Mouse (Mus musculus): Measurements from ENCODE around the gene Cd5. TPM values are rescaled to one million over a fixed set of nuclear protein-coding genes. Genes with fewer than 3 reads are reported as not detected.

Cd5 gene
- 0.08 TPM in 1 of 2 replicates, not detected in the other for polyA plus RNA-seq (2015; fragmentation: Nextera tagmentation; extraction: Ambion mirVana)

GRCm38 (mm10) chr19:10738811-10739210 lies at the start of gene Cd5:
TSS of gene Cd5 (minus strand) at chr19:10739002.
- H3K9me3 ChIP-seq (replicated peaks): no peaks in the 10 kb centered on the region
- no peak within 1 kb of the TSS for H3K4me2 ChIP-seq
- no peak within 1 kb of the TSS for H3K27ac ChIP-seq
- no peaks in the 10 kb centered on the region for H3K27me3 ChIP-seq
- no peak within 1 kb of the TSS for H3K9ac ChIP-seq
- H3K36me3 ChIP-seq: no peaks in the 10 kb centered on the region
- no peak for DNase-seq
- no peak within 1 kb of the TSS for H3K4me3 ChIP-seq (replicated peaks)
- 31% methylated on average over 4 of the region's 4 CpGs for WGBS (ENCODE audit: insufficient replicate concordance)
- ATAC-seq (ENCODE audit: low read depth): no peak; the same call in 1 of the 2 replicates
- H3K4me1 ChIP-seq (replicated peaks): 0 out of 2 replicates have a peak, but pooled peaks cover 3% of the 10 kb centered on the region

GRCm38 (mm10) chr19:10788242-10788641 lies 49.4 kb upstream of the Cd5 start:
- Histone ChIP-seq H3K27me3 (0 out of 2 replicates have a peak, but pooled peaks cover 3% of the 10 kb centered on the region), H3K9me3 (replicated peaks) (no peaks in the 10 kb centered on the region), H3K9ac (no peak overlapping the region), H3K4me1 (replicated peaks) (no peaks in the 10 kb centered on the region), H3K4me2 (no peak overlapping the region), H3K27ac (no peak overlapping the region), H3K36me3 (no peaks in the 10 kb centered on the region), H3K4me3 (replicated peaks) (no peak overlapping the region)
- ATAC-seq (ENCODE audit: low read depth) (no peak), DNase-seq (no peak)
- WGBS (ENCODE audit: insufficient replicate concordance): 57% methylated on average over 9 of the region's 9 CpGs

GRCm38 (mm10) chr19:10787406-10787805 lies 48.6 kb upstream of the Cd5 start:
- no peak overlapping the region for H3K27ac ChIP-seq
- DNase-seq (no peak), ATAC-seq (ENCODE audit: low read depth) (no peak)
- H3K36me3 ChIP-seq: no peaks in the 10 kb centered on the region
- no peaks in the 10 kb centered on the region for H3K9me3 ChIP-seq (replicated peaks)
- 0 out of 2 replicates have a peak, but pooled peaks cover 3% of the 10 kb centered on the region for H3K27me3 ChIP-seq
- H3K4me3 ChIP-seq (replicated peaks): no peak overlapping the region
- H3K9ac ChIP-seq: no peak overlapping the region
- no peaks in the 10 kb centered on the region for H3K4me1 ChIP-seq (replicated peaks)
- WGBS (ENCODE audit: insufficient replicate concordance): 52% methylated on average over 4 of the region's 4 CpGs
- H3K4me2 ChIP-seq: no peak overlapping the region

GRCm38 (mm10) chr19:10786753-10787152 lies 48.0 kb upstream of the Cd5 start:
- H3K4me2 ChIP-seq: no peak overlapping the region
- H3K4me3 ChIP-seq (replicated peaks): no peak overlapping the region
- H3K9me3 ChIP-seq (replicated peaks): no peaks in the 10 kb centered on the region
- no peak overlapping the region for H3K9ac ChIP-seq
- no peak overlapping the region for H3K27ac ChIP-seq
- H3K27me3 ChIP-seq: 0 out of 2 replicates have a peak, but pooled peaks cover 3% of the 10 kb centered on the region
- no peak for DNase-seq
- WGBS (ENCODE audit: insufficient replicate concordance): 68% methylated on average over 6 of the region's 6 CpGs
- no peaks in the 10 kb centered on the region for H3K4me1 ChIP-seq (replicated peaks)
- H3K36me3 ChIP-seq: no peaks in the 10 kb centered on the region
- no peak for ATAC-seq (ENCODE audit: low read depth)

GRCm38 (mm10) chr19:10784796-10785459 lies 46.1 kb upstream of the Cd5 start:
- DNase-seq (no peak), ATAC-seq (ENCODE audit: low read depth) (no peak)
- no peak overlapping the region for H3K4me3 ChIP-seq (replicated peaks)
- H3K9ac ChIP-seq: no peak overlapping the region
- 78% methylated on average over 10 of the region's 10 CpGs for WGBS (ENCODE audit: insufficient replicate concordance)
- no peaks in the 10 kb centered on the region for H3K9me3 ChIP-seq (replicated peaks)
- H3K4me2 ChIP-seq: no peak overlapping the region
- H3K4me1 ChIP-seq (replicated peaks): no peaks in the 10 kb centered on the region
- no peak overlapping the region for H3K27ac ChIP-seq
- no peaks in the 10 kb centered on the region for H3K36me3 ChIP-seq
- H3K27me3 ChIP-seq: 0 out of 2 replicates have a peak, but pooled peaks cover 3% of the 10 kb centered on the region

GRCm38 (mm10) chr19:10784061-10784460 lies 45.3 kb upstream of the Cd5 start:
- H3K27ac ChIP-seq: no peak overlapping the region
- WGBS (ENCODE audit: insufficient replicate concordance): 35% methylated on average over 3 of the region's 3 CpGs
- no peaks in the 10 kb centered on the region for H3K36me3 ChIP-seq
- no peak overlapping the region for H3K4me3 ChIP-seq (replicated peaks)
- H3K4me1 ChIP-seq (replicated peaks): no peaks in the 10 kb centered on the region
- H3K9me3 ChIP-seq (replicated peaks): no peaks in the 10 kb centered on the region
- H3K27me3 ChIP-seq: 0 out of 2 replicates have a peak, but pooled peaks cover 3% of the 10 kb centered on the region
- H3K4me2 ChIP-seq: no peak overlapping the region
- no peak for ATAC-seq (ENCODE audit: low read depth)
- H3K9ac ChIP-seq: no peak overlapping the region
- no peak for DNase-seq

GRCm38 (mm10) chr19:10783168-10783567 lies 44.4 kb upstream of the Cd5 start:
- Histone ChIP-seq H3K27ac (no peak overlapping the region), H3K4me2 (no peak overlapping the region), H3K4me3 (replicated peaks) (no peak overlapping the region), H3K4me1 (replicated peaks) (no peaks in the 10 kb centered on the region), H3K9ac (no peak overlapping the region), H3K9me3 (replicated peaks) (no peaks in the 10 kb centered on the region), H3K27me3 (no peaks in the 10 kb centered on the region), H3K36me3 (no peaks in the 10 kb centered on the region)
- WGBS (ENCODE audit: insufficient replicate concordance): 50% methylated on average over 4 of the region's 4 CpGs
- DNase-seq (no peak), ATAC-seq (ENCODE audit: low read depth) (no peak)

GRCm38 (mm10) chr19:10781641-10782040 lies 42.8 kb upstream of the Cd5 start:
- Histone ChIP-seq H3K4me3 (replicated peaks) (no peak overlapping the region), H3K27me3 (no peaks in the 10 kb centered on the region), H3K4me1 (replicated peaks) (no peaks in the 10 kb centered on the region), H3K27ac (no peak overlapping the region), H3K36me3 (no peaks in the 10 kb centered on the region), H3K9me3 (replicated peaks) (no peaks in the 10 kb centered on the region), H3K4me2 (no peak overlapping the region), H3K9ac (no peak overlapping the region)
- DNase-seq (no peak), ATAC-seq (ENCODE audit: low read depth) (no peak)
- 59% methylated on average over 4 of the region's 4 CpGs for WGBS (ENCODE audit: insufficient replicate concordance)

- DNase-seq (no peak), ATAC-seq (ENCODE audit: low read depth) (no peak)
- WGBS (ENCODE audit: insufficient replicate concordance): 86% methylated on average over 4 of the region's 4 CpGs
- H3K4me1 ChIP-seq (replicated peaks): no peaks in the 10 kb centered on the region
- H3K9me3 ChIP-seq (replicated peaks): no peaks in the 10 kb centered on the region
- H3K36me3 ChIP-seq: no peaks in the 10 kb centered on the region
- no peak overlapping the region for H3K4me2 ChIP-seq
- H3K4me3 ChIP-seq (replicated peaks): no peak overlapping the region
- H3K27me3 ChIP-seq: no peaks in the 10 kb centered on the region
- H3K27ac ChIP-seq: no peak overlapping the region
- no peak overlapping the region for H3K9ac ChIP-seq
These were observed 38.1 kb upstream of the Cd5 start for GRCm38 (mm10) chr19:10776906-10777305.

GRCm38 (mm10) chr19:10774141-10774540 lies 35.3 kb upstream of the Cd5 start:
- 83% methylated on average over 6 of the region's 6 CpGs for WGBS (ENCODE audit: insufficient replicate concordance)
- DNase-seq (no peak), ATAC-seq (ENCODE audit: low read depth) (no peak)
- Histone ChIP-seq H3K4me3 (replicated peaks) (no peak overlapping the region), H3K27ac (no peak overlapping the region), H3K4me1 (replicated peaks) (no peaks in the 10 kb centered on the region), H3K36me3 (no peaks in the 10 kb centered on the region), H3K4me2 (no peak overlapping the region), H3K9me3 (replicated peaks) (no peaks in the 10 kb centered on the region), H3K27me3 (no peaks in the 10 kb centered on the region), H3K9ac (no peak overlapping the region)

GRCm38 (mm10) chr19:10773384-10773783 lies 34.6 kb upstream of the Cd5 start:
- Histone ChIP-seq H3K27ac (no peak overlapping the region), H3K4me2 (no peak overlapping the region), H3K9ac (no peak overlapping the region), H3K4me1 (replicated peaks) (no peaks in the 10 kb centered on the region), H3K36me3 (no peaks in the 10 kb centered on the region), H3K27me3 (no peaks in the 10 kb centered on the region), H3K9me3 (replicated peaks) (no peaks in the 10 kb centered on the region), H3K4me3 (replicated peaks) (no peak overlapping the region)
- DNase-seq (no peak), ATAC-seq (ENCODE audit: low read depth) (no peak)
- WGBS (ENCODE audit: insufficient replicate concordance): 51% methylated on average over 7 of the region's 7 CpGs

- no peaks in the 10 kb centered on the region for H3K36me3 ChIP-seq
- no peak overlapping the region for H3K27ac ChIP-seq
- no peak overlapping the region for H3K9ac ChIP-seq
- no peaks in the 10 kb centered on the region for H3K27me3 ChIP-seq
- no peak for ATAC-seq (ENCODE audit: low read depth)
- H3K4me1 ChIP-seq (replicated peaks): no peaks in the 10 kb centered on the region
- DNase-seq: no peak
- H3K4me3 ChIP-seq (replicated peaks): no peak overlapping the region
- H3K9me3 ChIP-seq (replicated peaks): no peaks in the 10 kb centered on the region
- H3K4me2 ChIP-seq: no peak overlapping the region
- WGBS (ENCODE audit: insufficient replicate concordance): 79% methylated on average over 10 of the region's 10 CpGs
These were observed 34.1 kb upstream of the Cd5 start for GRCm38 (mm10) chr19:10772866-10773265.
